Mouse (Mus musculus): Measurements from ENCODE around the gene Naa15.
A peak's percentile ranks its signal among the peaks of the same experiment; 100 is the strongest.
"Not testable (repeated sequence)": the region's sequence is repeated elsewhere in the genome, so short reads cannot be mapped to it uniquely, and the experiment has no call there.

Gene Naa15

DNA sequence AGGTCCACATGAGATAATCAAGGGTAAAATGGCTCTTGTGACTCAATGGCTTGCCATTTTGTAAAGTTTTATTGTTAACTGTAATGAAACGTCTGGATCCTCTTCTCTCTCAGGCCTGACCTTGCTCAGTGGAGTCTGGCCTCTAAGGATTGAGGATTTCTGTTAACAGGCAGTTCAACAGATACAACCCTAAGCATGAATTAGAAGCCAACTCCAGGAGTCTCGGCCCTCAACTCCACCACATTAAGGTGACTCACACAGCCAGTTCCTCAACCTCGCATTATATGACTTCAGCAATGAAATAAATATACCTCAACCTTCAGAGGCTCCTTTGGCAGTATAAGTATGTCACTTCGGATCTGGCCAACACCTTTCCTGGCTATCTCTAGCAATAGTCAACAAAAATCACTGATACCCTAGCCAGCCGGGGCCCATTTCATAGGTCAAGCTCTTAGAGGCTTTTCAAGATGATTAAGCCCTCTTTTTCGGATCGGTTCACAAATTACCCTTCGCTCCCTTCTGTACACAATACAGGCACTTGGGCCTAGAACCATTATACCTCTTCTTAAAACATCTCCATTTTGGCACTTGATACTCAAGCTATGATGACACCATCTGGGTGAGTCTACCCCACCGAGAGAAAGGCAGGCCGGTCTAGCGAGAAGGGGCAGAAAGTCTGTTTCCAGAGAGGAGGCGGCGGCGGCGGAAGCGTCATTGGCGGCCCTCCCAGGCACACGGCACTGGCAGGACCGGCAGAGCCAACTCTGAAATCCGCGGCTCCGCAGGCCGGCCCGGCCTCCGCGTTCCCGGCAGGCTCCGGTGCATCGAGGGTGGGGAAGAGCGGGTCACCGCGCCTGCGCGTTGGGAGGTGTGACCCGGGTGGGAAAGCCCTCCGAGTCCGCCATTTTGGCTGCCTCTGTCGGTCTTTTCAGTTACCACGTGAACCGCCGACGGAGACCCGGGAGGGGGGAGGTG is at the start of gene Naa15:
TSS of gene Naa15 (plus strand) at position 51 of the 975 bp plus-strand sequence.
- peak; percentile 97 for DNase-seq

DNA sequence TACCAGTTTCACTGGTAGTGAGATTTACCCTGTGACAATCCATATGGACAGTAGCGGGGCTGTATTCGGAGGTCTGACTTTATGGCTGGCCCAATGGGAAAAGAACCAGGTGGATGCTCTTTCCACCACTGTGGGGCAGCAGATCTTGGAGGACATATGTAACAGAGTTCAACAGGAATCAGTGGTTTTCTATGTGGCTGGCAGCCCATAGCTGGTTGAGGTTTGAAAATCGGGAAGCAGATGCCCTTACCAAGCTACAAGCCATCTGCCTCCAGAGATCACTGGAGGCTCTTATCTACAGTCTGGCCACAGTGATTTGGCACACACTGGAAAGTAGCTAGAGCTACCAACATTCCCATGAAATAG is 49.4 kb upstream of the Naa15 start:
- DNase-seq: no peak

DNA sequence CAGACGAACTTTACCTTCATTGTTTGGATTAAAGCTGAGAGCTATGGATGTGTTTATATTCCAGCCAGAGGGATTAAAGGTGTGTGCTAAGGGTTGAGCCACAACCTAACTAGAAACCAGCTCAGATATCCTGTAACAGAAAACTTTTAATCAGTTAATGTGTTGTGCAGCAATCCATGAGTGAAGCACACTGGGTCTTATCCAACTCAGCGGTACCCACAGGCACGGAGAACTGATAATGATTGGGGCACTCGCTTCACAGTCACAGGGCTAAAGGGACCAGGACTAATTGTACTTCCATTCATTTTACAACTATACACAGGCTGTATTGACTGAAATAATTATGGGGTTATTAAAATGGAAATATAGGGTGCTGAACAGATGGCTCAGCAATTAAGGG is 48.0 kb upstream of the Naa15 start:
- DNase-seq: no peak

DNA sequence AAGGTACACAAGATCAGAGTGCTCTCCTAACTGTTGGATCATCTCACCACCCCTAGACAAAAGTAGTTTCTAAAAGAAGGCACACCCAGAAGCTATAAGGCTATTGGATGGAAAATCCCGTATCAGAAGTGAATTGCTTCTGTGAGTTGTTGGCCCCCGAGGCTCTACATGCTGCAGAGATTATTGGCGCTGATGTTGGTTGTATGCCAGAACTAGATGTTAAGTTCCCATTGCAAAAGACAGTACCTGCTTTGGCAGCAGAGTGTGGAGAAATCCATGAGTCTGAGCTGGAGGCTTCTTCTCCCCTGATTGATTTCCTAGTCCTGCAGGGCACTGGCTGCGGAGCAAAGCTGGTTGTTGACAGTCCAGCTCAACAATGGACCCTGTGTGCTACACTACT is 46.9 kb upstream of the Naa15 start:
- no peak for DNase-seq

DNA sequence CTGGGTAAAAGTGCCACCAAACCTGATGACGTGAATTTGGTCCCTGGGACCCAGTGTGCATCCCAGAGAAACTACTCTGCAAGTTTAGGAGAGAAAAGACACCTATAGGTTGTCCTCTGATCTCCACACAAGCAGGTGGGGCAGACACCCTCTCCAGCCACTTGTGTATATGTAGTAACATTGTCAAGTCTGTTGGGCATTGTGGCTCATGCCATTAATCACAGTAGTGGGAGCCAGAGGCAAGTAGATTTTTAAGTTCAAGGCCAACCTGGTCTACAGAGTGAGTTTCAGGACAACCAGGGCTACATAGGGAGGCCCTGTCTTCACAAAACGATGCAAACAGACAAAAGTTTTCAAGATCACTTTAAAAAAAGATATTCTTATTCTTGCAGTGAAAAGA is 43.1 kb upstream of the Naa15 start:
- DNase-seq: no peak

DNA sequence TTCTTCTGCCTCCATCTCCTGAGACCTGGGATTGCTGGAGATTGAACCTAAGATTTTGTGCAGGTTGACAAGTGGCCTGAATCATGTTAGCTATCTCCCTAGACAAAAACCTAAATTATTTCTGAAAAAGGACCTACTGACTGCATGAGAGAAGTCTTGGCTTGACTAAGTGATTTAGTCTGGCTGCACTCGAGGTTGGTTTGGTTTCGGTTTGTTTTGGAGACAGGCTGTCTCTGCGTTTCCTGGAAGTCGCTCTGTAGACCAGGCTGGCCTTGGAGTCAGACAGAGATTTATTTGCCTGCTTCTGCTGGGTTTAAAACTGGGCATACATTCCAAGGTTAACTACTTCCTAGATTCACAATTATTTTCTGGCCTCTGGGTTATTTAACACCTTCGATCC is 42.1 kb upstream of the Naa15 start:
- DNase-seq: no peak

DNA sequence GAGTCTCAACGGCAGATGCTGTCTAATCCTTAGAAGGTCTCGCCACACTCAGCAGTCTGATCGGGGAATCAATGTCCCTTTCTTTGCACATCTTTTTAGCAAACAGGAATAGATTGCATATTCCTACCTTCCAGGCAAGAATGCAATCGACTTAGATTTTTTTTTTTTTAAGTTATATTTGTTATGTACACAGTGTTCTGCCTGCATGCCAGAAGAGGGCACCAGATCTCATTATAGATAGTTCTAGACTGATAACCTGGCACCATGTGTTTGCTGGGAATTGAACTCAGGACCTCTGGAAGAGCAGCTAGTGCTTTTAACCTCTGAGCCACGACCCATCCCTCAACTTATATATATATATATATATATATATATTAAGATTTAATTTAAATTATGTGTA is 41.4 kb upstream of the Naa15 start:
- DNase-seq: no peak

DNA sequence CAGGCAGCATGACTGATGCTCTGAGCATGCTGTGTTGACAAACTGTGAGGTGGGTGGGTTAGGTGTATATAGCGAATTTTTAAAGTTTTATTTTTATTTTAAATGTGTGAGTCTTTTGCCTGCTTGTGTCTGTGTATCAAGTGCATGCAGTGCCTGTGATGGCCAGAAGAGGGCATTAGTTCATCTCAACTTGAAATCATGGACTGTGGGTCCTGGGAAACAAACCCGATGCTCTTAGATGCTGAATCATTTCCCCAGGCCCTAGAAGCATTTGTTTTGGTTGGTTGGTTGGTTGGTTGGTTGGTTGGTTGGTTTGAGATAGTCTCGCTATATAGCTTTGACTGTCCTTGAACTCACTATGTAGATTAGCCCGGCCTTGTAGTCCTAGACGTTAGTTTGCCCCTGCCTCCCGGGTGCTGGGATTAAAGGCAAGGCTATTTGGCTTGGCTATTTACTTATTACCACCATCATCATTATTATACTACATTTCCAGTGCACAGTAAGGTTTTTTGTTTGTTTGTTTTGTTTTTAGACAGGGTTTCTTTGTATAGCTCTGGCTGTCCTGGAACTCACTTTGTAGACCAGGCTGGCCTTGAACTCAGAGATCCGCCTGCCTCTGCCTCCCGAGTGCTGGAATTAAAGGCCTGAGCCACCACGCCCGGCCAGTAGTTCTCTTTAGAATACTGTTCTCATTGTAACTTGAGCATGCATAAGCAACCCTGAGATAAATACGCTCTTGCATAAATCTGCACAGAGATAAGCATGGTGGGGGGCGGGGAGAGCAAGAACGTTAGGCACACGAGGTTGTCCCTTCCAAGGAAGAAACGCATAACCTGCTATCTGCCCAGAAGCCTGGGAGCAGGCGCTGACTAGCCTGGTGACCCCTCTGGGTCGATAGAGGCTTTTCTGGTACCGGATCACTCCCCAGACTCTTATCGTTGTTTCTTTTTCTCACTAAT is 39.4 kb upstream of the Naa15 start:
- DNase-seq: peak; percentile 44

DNA sequence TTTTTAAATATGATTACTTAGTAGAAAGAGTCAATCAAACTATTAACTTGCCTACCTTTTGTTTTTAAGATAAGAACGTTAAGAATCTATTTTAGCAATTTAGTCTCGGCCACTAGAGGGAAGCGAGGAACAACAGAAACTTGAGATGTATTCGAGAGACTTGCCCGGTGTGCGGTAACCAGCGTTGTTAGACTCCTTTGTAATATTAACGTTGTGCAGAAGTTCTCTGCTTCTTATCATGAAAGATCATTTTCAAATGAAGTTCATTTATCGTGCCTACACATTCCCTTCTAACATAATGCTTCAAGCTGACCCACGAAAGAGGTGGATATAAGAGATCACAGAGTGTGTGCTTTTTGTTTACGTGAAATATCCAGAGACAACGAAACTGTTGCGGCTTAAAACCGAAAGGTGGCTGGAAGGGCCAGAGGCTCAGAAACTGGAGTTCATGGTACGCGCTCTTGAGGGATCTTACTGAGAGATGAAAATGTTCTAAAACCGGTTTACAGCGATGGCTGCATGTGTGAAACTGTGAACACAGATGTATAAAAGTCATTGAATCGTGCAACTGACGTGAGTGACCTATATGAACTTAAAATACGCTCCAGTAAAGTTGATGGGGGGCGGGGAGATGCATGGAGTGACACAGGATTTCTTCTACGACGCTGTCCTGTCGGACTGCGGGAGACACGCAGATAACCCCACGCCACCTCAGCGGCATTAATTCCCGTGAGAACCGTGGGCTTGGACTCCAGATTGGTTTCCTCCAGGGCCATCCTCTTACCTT is 36.9 kb upstream of the Naa15 start:
- DNase-seq: peak; percentile 77

DNA sequence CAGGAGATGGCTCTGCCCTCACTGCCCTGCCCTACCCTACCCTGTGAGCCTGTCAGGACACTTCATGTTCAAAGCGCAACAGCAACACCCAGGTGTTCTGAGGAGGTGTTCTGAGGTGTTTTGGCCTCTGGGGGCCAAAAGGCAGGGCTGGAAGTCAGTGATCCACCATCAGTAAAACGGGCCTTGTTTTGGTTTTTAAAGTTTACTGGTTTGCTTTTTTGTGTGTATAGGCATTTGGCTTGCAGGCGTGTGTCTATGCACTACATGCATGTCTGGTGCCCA is 36.3 kb upstream of the Naa15 start:
- no peak for DNase-seq

DNA sequence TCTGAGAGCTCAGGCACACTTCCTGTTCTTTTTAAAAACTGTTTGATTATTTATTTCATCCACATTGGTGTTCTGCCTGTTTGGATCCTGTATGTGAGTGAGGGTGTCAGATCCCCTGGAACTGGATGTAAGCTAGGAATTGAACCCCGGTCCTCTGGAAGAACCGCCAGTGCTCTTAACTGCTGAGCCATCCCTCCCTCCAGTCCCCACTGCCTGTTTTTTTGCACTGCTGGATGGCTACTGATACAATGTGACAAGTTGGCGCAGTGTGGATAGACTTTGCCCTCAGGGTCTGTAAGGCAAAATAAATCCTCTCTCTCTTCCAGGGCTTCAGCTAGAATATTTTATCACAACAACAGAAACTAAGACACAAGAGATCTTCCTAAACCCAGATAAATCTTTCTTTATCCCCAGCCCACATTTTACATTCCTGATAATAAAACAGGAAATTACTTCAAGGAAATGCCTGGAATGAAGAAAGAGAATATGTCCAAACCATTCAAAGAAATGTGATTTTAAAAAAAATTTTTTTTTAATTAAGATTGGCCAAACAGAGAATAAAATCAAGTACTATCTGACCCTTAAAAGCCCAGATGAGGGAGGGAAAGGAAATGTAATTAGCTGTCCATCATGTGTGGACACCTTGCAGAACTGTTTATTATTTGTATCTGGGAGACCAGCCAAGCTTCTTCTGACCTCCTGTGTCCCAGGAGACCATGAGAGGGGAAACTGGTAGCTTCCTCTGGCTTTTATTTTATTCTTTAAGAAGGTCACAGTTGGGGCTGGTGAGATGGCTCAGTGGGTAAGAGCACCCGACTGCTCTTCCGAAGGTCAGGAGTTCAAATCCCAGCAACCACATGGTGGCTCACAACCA is 34.9 kb upstream of the Naa15 start:
- DNase-seq: no peak

DNA sequence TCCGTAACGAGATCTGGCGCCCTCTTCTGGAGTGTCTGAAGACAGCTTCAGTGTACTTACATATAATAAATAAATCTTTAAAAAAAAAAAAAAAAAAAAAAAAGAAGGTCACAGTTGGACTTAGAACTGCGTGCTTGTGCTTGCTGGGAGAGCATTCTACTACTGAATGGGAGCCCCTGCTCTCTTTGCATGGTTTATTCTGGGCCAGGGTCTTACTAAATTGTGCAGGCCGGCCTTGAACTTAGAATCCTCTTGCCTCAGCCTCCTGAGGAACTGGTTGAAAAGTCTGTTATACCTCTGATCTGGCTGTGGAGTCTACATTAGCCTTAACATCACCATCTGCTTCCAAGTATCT is 34.3 kb upstream of the Naa15 start:
- DNase-seq: no peak

DNA sequence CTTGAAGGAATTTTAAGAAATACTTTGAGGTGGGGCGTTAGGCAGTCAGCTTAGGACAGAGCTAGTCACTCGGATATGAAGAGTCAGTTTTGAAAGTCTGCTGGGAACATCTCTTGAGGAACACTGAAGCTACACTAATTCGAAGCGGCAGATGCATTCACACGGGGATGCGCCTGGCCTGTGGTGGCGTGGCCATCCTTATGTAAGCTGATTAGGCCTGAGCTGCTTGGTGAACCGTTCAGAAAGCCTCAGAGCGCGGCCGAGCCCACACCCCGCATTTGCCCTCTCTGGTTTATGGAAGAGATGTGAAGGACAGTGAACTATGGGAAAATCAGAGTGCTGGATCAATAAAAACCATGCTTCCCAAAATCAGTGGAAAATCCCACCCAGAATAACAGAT is 31.5 kb upstream of the Naa15 start:
- DNase-seq: peak; percentile 37

DNA sequence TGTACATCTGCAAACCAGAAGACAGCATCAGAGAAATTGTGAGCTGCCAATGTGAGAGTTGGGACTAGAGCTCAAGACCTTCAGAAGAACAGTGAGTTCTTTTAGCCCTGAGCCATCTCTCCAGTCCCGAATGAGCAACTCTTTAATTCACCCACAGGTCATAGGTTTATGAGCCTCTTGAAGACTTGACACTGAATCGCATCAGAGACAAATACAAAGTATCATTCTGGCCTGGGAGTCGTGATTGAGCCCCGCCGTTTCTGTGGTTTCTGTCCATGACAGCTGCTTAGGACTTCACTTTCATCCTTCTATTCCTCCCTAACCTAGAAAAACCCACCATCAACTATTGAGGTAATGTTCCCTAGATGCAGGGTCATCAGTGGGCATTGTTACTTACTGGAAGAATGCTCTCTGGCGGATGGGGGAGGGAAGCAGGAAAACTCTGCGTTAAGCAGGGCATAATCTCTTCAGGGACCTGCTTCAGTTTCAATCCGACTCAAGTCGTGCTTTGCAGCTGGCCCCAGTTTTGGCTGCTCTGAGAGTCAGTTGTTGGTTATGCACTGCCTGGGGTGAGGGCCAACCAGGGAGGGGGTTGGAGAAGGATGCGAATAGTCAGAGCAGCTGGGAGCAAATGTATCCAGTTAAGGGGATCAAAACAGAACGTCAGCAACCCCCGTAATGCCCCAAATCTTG is 28.4 kb upstream of the Naa15 start:
- no peak for DNase-seq

DNA sequence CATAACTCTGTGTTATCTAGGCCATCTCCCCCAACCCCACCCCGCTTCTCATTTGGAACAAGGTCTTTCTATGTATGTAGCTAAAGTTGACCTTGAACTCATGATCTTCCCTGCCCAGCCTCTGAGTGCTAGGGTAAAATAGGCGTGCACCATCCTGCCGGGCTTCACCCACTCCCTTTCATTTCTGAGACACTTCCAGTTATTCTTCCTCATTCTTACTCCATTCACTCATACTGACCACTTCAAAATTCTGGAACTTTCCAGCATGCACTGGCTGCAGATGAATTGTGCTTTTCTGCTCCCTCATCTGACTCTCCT is 27.9 kb upstream of the Naa15 start:
- DNase-seq: no peak

DNA sequence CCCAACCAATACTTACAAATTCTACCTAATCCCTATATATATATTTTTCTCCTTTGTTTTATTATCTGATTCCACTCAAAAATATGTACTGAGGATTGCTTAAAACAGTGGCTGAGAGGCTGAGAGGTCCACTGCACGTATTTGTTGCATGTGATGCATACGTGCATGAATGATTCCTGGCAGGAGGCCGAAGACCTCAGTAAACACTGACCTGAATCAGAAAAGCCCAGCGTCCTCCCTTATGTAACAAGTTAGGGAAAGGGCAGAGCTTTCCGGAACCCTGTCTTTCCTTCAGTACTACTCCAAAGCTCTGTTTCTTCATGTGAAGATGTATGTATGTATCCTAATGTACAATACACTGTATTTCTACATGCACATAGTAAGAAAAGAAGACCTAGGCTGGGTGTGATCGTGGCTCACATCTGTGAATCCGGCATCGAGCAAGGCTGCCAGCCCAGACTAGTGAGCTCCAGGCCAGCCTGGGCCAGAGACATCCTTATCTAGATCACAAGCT is 27.0 kb upstream of the Naa15 start:
- no peak for DNase-seq

DNA sequence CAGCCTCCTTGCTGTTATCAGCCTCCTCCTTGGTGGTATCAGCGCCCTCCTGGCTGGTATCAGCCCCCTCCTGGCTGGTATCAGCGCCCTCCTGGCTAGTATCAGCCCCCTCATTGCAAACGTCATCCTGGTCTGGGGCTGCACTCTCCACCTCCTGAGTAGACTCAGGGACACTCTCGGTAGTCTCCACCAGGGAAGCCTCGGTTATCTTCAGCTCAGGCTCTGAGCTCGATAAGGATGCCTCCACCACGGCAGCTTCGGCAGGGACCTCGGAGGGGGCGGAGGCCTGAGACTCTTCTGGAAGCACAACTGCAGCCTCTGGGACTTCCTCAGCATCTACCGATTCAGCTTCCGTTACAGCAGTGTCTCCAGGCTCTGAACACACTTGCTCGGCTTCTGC is 26.0 kb upstream of the Naa15 start:
- peak; percentile 57 for DNase-seq

DNA sequence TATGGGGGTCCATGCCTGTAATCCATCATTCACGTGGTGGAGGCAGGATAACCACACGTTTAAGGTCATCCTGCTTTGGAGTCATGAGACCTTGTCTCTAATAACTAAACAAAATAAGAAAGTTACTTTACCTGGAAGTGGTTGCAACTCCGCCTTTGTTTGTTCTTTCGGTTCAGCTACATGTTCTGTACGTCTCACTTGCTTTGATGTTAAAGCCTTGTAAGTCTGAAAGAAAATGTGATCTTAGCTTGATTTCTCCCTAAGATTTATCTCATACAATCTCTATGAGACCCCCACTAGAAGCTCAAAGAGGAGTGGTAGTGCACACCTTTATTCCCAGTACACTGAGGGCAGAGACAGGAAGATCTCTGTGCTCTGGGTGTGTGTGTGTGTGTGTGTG is 23.9 kb upstream of the Naa15 start:
- DNase-seq: no peak

DNA sequence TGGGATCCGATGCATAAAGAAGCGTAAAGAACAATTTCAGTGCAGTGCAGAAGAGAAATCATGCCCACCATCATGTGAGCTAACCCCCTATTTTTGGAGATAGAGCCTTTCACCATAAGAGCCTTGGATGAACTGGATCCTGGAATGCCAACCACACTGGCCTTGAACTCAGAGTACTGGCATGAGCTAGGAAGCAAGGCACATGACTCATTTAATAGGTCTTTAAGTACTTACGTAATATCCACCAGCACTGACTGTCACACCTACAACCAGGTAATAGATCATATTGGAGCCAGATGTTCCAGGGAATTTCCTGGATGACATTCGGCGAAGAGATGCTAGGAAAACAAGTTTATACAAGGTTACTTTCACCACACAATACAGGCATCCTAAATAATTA is 23.4 kb upstream of the Naa15 start:
- DNase-seq: no peak

DNA sequence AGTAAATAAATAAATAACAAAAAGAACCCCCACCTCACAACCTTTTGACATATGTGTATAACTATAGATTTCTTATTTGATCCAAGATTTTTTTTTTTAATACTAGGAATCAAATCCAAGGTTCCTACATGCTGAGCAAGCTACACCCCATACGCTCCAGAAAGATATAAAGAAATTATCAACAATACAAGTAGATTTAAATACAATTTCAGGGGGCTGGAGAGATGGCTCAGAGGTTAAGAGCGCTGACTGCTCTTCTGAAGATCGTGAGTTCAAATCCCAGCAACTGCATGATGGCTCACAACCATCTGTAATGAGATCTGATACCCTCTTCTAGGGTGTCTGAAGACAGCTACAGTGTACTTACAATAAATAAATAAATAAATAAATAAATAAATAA is 21.9 kb upstream of the Naa15 start:
- not testable (repeated sequence) for DNase-seq

DNA sequence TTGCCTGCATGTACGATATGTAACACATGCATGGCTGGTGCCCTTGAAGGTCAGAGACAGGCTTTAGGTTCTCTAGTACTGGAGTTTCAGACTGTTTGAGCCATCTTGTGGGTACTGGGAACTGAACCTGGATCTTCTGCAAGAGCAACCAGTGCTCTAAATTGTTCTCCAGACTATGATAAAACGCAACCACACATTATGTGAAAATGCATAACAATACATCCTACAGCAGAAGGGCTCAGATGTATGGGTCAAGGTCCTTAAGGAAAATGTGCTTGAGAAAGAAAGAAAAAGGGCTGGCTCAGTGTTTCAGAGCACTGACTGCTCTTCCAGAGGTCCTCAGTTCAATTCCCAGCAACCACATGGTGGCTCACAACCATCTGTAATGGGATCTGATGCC is 21.3 kb upstream of the Naa15 start:
- DNase-seq: no peak

DNA sequence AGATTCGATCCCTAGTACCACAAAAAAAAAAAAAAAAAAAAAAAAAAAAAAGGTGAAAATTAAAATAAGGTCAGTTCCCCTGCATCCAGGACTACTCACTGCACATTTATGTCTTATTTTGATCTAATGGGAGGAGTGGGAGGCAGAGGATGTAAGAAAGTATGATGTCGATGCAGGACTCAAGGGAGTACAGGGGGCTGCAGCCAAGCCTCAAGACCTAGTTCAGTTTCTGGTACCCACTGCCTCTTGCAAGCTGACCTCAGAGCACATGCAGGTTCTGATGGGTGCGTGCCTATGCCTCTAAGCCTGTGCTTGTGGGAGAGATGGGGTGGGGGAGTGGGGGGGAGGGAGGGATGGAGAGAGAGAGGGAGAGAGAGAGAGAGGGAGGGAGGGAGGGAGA is 20.1 kb upstream of the Naa15 start:
- no peak for DNase-seq
